Mouse (Mus musculus) bone marrow macrophage, adult 2 months (primary cell): ENCODE measurements around the gene Dhrs7. TPM values are rescaled to one million over a fixed set of nuclear protein-coding genes. Genes with fewer than 3 reads are reported as not detected.

Experiments
- H3K27ac ChIP-seq: 2 replicates; pipeline ENCODE4 v1.5.1; 2012; ENCODE audit warnings: low read depth, low read length; ENCODE audit not compliant: insufficient read depth
- H3K4me1 ChIP-seq: 2 replicates; pipeline ENCODE4 v1.6.1; 2012; ENCODE audit warnings: low read length; ENCODE audit not compliant: control insufficient read depth, insufficient read depth
- H3K4me3 ChIP-seq: 2 replicates; pipeline ENCODE4 v1.5.1; 2012; ENCODE audit warnings: mild to moderate bottlenecking, low read length, moderate library complexity; ENCODE audit not compliant: insufficient read depth
- CTCF ChIP-seq: IDR thresholded peaks from 2 replicates; pipeline ENCODE4 v1.5.1; 2012; ENCODE audit warnings: low read depth, mild to moderate bottlenecking, low read length, moderate library complexity
- POLR2A ChIP-seq: IDR thresholded peaks from 2 replicates; pipeline ENCODE4 v1.6.1; 2012; ENCODE audit warnings: mild to moderate bottlenecking, low read depth, low read length, borderline replicate concordance
- polyA plus RNA-seq: library from polyadenylated mRNA; stranded (reverse); fragments of >200 nt; gene quantifications from 2 replicates; pipeline ENCODE4 v1.2.4, GENCODE M21; 2012; ENCODE audit not compliant: missing spikeins, insufficient read depth, insufficient read length

Dhrs7 gene
- polyA plus RNA-seq, 1 experiment: 52.0 TPM

DNA sequence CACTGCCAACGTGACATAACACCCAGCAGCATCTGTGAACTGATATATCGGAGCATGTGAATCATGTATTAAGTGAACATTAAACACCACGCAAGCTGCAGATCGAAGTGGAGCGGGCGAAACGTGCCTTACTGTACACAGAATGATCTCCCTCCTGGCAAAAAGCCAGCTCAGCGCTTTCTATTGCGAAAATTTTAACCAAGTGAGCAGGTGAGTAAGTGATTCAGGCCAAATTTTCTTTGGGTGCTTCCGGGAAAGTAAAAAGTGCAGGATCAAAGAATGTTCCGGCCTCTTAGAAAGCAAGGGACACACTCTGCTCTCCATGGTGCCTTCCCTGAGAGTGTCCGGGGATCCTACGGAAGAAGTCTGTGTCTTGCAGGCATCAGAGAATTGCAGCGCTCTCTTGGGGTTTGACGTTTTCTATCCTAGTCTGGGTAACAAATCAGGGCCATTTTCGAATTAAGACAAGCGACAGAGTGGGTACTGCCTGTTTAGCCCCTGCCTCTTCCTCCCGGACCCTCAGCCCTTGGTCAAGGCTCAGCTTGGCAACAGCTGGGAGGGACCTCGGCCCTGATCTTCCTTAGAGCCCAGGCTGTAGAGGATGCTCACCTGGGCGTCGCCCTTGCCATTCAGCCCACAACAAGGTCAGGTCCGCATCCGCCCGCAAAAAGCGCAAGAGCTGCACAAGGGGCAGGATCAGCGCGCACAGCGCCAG lies 532 bp downstream of the Dhrs7 start:
- no peak for TF ChIP-seq CTCF
- TF ChIP-seq POLR2A: no peak
- peaks cover 17% of the 10 kb centered on the region for H3K4me1 ChIP-seq
- H3K27ac ChIP-seq: peak overlapping the region; percentile 43; the same call in 1 of the 2 replicates
- H3K4me3 ChIP-seq: peak overlapping the region; percentile 89

DNA sequence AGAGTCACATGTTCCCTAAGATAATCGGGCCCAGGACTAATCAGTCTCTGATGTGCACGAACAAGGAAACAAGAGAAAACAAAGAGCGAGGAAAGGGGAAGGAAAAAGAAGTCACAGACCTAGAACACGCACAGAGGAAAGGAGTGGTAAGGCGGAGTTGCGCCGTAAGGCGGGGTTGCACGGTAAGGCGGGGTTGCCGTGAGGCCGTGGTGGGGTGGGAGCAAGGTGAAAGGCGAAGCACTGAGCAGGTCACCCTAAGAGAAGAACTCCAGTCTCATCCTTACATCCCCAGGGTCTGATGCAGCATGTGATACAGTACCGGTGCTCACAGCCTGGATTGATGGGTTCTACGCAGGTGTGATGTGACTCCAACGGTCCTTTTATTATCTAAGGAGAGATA lies 8.9 kb downstream of the Dhrs7 start:
- TF ChIP-seq CTCF (no peak), POLR2A (no peak)
- H3K27ac ChIP-seq: no peak overlapping the region
- H3K4me1 ChIP-seq: no peaks in the 10 kb centered on the region
- no peak overlapping the region for H3K4me3 ChIP-seq

DNA sequence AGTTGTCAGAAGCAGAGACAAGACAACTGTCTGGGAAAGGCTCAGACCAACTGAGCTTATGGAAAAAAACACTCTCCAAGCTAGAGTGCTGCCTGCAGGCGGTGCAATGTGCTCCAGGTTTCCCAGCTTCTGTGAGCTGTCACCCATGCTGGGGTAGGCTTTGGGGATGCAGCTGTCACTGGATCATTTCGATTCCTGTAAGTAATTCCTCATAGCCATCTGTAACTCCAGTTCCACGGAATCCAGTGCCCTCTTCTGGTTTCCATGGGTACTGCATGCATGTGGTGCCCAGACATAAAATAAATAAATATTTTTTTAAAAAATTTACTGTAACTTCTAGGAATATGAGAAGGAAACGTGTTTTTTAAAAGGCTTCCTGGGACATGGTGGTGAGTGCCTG lies 10.0 kb downstream of the Dhrs7 start:
- H3K4me3 ChIP-seq: no peak overlapping the region
- no peak overlapping the region for H3K27ac ChIP-seq
- no peaks in the 10 kb centered on the region for H3K4me1 ChIP-seq
- TF ChIP-seq POLR2A (no peak), CTCF (peak; percentile 33; the same call in 1 of the 2 replicates)

DNA sequence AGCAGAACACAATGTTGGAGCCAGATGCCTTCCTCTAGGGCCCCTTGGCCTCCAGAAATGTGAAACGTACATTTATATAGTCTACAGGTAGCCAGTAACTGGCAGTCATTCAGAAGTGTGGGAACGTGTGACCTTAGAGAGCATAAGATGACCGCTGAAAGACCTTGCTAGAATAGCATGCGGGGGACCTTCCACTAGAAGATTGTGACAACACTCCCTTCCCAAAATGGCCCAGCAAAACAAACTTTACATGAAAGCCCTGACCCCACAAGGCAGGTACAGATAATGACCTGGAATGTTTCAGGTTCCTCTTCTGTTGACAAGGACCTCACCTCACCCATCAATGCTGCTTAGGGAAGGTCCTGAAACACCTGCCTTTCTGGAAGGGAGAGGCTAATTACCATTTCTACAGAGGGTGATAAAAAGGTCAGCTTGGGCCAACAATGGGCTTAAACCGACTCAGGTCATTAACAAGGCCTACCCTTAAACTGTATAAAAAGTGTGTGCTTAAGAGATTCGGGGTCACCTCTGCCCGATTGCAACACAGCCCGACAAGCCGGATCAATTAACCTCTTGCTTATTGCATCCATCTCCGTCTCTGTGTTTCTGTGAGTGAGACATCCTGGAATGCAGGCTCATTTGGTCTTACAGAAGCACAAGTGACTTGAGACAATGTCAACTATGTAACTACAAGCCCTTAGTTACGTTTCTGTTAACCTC lies 14.9 kb downstream of the Dhrs7 start, which contains the start of gene Gm4756:
Gm4756 (minus strand) TSS at position 51 of the 720 bp plus-strand sequence.
- no peak within 1 kb of the TSS for H3K27ac ChIP-seq
- TF ChIP-seq POLR2A (no peak), CTCF (no peak)
- H3K4me1 ChIP-seq: no peaks in the 10 kb centered on the region
- no peak within 1 kb of the TSS for H3K4me3 ChIP-seq

DNA sequence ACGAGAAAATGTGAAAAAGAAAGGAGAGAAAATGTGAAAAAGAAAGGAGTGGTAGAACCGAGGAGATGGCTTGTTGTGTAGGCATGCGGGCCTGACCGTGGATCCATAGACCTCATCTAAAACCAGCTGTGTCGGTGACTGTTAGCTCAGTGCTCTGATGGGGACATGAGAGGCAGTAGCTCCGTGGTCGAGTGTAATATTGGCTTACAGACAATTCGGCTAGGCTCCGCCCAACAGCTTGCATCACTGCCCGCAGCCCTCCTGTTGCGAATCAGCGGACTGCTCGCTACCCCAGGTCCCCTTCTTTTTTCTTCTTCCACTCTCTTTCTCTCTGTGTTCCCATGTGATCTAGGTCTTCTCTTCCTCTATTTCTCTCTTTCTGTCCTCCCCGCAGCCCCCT lies 15.8 kb downstream of the Dhrs7 start:
- Histone ChIP-seq H3K4me1 (no peaks in the 10 kb centered on the region), H3K4me3 (no peak overlapping the region), H3K27ac (no peak overlapping the region)
- TF ChIP-seq POLR2A: no peak
- TF ChIP-seq CTCF: no peak

DNA sequence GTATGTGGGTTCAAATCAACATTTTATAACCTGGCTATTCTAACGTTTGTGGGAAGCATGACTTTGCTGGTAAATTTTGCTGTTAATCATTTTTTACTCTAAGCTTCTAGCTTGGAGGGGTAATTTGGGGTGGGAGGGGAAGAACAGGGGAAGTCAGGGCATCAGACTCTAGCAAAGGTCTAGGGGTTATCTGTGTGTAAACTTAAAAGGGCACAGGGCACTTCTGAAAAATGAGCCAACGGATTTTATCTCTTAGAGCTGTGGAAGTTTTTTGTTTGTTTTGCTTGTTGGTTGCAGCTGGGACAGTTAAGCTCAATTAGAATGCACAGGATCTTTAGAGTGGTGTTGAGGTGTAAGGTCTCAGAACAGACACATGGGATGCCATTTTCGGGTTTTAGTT lies 26.7 kb downstream of the Dhrs7 start:
- no peak for TF ChIP-seq CTCF
- no peak for TF ChIP-seq POLR2A
- no peak overlapping the region for H3K27ac ChIP-seq
- no peak overlapping the region for H3K4me3 ChIP-seq
- H3K4me1 ChIP-seq: no peaks in the 10 kb centered on the region

DNA sequence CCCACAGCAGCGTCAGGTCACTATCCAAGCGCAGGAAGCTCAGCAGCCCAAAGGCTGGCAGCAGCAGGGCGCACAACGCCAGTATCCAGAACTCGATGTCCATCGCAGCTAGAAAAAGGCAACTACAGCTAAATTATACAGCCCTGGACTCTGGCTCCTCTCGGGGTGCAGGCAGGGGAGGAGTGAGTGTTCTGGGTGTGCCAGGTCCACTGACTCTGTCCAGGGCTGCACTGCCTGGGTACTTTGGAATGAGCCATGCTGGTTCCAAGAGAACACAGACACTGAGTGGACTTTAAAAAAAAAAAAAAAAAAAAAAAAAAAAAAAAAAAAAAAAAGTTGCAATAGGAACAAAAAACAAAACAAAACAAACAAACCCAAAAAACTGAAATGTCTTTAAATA lies 36.0 kb downstream of the Dhrs7 start:
- no peak for TF ChIP-seq POLR2A
- no peak for TF ChIP-seq CTCF
- Histone ChIP-seq H3K4me1 (no peaks in the 10 kb centered on the region), H3K27ac (no peak overlapping the region), H3K4me3 (no peak overlapping the region)

DNA sequence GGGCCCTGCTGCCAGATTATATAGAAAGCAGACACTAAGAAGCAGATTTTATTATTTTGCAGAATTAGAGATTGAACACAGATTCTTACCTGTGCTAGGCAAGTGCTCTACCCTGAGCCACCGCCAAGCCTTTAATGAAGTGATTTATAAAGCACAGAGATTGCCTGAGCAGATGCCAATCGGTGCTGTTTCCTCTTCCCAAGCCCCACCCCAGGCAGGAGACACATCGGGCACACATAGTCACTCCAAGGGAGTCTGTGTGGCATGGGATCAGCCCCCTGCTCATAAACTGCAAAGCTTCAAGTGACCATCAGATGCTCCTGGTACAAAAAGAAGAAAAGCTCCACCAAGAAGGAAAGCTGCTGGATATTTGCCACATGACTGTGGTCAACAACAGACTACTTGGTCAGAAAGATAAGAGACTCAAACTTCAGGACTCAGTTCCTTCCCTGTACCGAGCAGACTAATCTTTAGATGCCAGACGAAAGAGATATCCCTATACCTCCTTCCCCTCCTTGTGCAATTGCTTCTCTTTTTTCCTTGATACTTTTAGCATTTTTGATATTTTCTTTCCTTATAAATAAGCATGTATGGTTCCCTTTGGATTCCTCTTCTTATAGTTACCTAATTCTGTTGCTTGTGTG lies 41.7 kb downstream of the Dhrs7 start:
- Histone ChIP-seq H3K4me3 (no peak overlapping the region), H3K4me1 (no peaks in the 10 kb centered on the region), H3K27ac (no peak overlapping the region)
- no peak for TF ChIP-seq POLR2A
- no peak for TF ChIP-seq CTCF

DNA sequence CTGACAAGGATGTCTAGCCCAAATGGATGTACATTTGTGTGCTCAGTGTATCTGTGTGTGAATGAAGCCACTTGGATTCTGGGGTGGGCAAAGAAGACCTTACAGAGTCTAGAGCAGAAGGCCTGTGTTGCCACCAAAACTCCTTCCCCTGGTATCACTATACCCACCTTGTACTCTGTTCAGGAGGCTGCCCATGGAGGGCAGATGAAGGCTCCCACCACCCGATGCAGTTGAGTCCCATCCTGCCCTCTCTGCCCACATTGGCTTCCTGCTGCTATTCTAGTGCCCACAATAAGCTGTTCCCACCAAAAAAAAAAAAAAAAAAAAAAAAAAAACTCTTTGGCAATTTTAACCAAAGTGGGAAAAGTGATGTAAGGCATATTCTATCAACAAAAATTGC lies 43.3 kb downstream of the Dhrs7 start:
- no peak for TF ChIP-seq CTCF
- TF ChIP-seq POLR2A: no peak
- Histone ChIP-seq H3K4me3 (no peak overlapping the region), H3K27ac (no peak overlapping the region), H3K4me1 (no peaks in the 10 kb centered on the region)

DNA sequence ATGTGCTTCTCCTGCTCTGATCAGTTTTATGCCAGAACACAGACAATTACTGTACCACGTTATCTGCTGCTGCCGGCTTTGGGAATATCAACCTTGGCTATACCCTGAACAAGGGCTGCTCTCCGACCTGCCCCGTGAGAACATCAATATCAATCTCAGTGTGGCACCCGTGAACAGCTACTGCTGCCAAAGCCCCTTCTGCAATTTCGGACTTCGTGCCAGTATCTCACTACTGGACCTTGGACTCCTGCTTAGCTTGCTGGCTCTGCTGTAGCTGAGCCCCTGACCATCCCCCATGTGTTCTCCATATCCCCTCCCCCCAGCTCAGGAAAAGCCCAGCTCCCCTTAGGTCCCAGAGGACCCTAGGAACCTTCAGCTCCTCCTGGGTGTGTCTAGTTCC lies 43.9 kb downstream of the Dhrs7 start:
- no peak overlapping the region for H3K4me3 ChIP-seq
- H3K27ac ChIP-seq: no peak overlapping the region
- H3K4me1 ChIP-seq: no peaks in the 10 kb centered on the region
- TF ChIP-seq POLR2A: no peak
- no peak for TF ChIP-seq CTCF
